Mouse (Mus musculus): Measurements from ENCODE around the gene Slc12a1.

Slc12a1 gene

DNA sequence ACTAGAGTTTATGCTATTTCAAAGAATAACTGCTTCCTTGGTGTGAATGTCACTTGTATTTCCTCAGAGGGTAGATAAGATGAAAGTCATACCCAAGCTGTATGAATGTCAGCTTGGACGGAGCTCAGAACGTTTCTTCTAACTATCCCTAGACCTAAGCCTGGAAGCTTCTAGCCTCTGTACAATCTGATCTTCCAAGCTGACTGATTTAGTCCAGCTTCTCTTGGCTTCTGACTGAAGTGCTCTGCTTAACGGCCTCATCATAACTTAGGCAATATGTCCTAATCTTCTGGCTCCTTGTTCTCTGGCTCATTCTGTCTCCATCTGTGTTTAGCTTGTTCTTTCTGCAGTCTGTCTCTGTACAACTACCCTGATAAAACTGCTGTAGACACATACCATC, 102.3 kb downstream of the Slc12a1 start:
- no peak for DNase-seq (ENCODE audit: low spot score in 2 of 2)

DNA sequence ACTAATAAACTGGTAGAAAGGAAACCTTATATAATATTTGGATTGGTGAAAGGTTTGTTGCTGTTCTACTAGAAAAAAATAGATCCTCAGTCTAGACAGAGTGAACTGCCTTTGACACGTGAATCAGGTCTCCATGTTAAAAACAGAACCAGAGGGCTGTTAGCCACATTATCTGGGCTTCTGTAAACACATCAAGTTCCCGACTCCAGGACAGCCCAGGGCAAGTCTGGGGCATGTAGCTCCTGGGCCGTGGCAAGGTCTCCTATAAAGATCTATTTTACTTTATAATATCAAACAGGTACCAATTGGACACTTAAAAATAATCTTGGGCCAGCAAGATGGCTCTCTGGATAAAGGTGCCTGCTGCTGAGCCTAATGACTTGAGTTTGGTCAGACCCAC, 103.6 kb downstream of the Slc12a1 start:
- no peak for DNase-seq (ENCODE audit: low spot score in 2 of 2)

DNA sequence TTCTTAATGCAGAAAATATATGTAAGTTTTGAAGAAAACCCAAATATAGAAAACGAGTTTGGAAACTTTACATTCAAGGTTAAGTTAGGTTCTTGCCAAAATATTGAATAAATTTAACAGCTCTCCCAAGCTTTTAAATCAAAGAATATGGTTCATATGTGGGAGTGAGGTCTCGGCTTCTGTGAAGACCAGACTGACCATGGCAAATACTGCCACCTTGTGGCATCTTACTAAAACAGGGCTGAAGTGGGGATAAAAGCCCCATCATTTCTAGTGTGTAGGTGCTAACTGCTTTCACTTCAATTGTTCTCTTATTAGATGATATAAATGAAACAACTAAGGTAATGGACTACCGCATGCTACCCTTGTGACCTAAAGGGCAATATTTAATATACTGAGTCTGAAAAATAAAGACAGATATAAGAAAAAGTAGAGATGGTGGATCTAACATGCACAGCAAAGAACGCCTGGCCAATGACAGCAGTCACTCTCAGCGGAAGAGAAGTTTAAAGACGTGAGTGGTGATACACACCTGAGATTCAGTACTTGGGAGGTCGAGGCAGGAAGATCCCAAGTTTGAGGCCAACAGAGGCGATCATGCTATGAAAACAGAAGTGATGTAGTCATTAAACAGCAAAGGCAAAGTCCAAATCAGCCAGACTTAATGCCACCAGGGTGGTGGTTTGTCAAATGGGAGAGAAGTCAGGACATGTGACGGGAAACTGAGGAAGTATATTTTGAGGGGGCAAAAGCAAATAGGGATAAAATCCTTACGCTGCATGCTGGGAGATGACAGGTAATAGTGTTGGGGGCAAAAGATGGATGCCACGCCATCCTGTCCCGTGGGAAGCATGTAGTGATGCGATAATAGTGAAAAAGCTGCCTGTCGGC, 107.2 kb downstream of the Slc12a1 start:
- no peak for DNase-seq (ENCODE audit: low spot score in 2 of 2)

DNA sequence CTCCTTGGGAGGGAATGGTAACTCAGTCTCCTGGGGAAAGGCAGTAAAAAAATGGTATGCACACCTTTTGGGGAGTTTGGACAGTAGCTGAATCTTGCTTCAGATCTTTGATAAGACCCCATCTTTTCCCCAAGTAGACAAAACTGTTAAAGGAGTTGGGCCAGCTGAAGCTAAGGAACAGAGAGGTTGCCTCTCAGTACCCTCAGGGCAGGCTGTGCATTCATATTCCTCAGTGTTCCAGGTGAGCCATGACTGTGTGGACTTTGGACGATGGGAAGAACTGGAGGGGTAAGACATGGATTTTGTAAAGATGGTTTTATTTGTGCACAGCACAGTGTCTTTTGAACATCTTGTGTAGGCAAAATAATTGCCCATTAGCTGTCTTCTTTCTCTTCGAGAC, 108.0 kb downstream of the Slc12a1 start:
- DNase-seq (ENCODE audit: low spot score in 2 of 2): no peak

DNA sequence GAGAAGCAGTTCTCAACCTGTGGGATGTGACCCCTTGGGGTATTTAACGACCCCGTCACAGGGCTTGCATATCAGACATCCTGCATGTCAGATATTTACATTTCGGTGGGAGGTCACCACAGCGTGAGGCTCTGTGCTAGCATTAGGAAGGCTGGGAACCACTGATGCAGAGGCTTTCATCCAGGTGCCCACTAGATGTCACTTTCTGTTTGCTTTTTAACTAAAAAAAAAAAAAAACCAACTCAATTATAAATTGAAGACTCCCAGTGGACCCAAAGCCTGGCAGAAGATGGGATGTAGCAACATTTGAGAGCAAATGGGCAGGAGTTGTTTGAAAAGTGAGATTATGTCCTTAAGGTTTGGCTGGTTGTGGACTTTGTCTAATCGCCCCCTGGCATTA, 110.8 kb downstream of the Slc12a1 start:
- DNase-seq (ENCODE audit: low spot score in 2 of 2): no peak

DNA sequence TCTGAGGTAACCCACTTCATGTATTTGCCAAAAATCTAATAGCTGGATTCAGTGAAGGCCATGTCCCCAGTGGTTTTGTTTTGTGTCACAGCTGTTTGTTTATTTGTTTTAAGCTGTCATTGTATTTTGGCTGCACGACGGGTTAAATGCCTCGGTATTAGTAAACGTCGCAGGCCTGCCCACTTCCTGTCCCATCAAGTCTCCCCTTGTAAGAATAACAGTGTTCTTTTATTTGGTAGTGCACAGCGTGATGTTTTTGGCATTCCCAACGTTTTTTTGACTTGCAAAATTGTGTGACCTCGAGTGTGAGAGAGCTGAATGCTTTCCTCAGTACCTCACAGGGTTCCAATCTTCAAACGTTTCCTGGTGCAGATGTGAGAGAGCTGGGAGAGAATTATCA, 111.4 kb downstream of the Slc12a1 start:
- no peak for DNase-seq (ENCODE audit: low spot score in 2 of 2)

DNA sequence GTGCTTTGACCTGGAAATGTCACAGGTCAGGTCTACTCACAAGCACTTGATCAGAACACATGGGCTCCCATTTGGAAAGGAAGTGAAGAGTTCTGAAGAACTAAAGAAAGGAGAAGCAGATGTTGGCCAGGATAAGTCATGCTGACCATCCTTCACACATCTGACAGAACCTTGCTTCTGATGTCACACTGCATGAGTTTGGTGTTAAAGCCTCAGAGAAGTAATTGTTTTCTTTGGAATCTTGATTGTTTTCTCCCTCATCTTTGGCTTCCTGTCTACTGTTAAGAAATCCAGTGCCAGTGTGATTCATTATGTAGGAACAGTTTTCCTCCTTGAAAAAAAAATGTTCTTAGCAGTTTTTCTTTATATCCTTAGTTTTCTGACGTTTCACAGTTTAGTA, 116.6 kb downstream of the Slc12a1 start:
- no peak for DNase-seq (ENCODE audit: low spot score in 2 of 2)

DNA sequence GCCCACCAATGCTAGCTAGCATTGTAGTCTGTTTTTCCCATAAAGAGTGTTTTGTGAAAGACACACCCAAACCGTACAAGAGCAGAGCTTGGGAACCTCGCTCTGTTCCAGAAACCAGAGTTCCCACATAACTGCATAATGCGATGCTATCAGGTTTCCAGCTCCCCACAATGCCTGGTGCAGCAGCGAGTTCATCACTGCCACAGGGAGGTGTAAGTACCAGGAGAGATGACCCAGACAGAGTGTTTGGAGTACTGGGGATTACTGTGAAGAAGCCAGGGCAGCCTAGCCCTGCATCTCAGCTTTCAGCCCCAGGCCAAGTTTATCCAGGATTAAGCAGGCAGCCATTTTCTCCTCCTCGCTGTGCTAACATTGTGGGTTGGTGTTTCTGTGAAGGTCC, 123.3 kb downstream of the Slc12a1 start:
- no peak for DNase-seq (ENCODE audit: low spot score in 2 of 2)

DNA sequence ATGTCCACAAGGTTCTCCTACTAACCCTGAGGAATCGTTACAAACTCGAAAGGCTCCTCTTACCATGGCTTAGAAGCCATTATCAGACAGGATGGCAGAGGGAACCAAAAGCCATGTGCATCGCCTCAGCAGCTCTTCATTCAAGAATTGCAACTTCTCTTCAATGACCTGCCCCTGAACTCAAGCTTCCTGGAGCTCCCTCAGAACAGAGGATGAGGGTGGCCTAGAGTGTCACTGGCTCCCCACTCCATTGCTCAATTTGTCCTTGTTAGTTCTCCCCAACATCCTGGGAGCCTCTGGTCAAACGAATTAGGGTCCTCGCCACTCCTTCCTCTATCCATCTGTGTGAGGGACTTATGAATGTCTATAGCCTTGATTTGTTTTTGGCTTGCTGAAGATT, 124.4 kb downstream of the Slc12a1 start:
- no peak for DNase-seq (ENCODE audit: low spot score in 2 of 2)

DNA sequence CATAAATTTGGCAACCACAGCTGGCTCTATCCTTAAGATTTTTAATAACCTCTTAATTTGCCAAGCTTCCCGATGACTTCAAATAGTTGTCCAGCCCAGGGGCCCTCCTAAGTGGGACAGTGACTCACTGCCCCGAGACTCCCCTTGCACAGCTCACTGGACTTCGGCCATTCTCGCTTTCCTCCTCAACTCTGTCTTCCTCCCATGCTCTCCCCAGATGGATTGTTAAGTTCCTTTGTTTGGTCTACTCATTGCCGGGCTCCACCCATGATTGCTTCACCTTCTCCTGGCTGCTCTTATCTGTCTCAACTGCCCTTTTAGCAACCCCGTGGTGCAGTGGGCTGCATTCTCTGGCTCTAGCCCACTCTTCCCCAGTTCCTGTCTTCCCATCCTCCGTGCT, 126.2 kb downstream of the Slc12a1 start:
- DNase-seq (ENCODE audit: low spot score in 2 of 2): no peak
